Mouse (Mus musculus) neutrophil, adult 83 days (primary cell): ENCODE results near the gene Glis3. TPM values are rescaled to one million over a fixed set of nuclear protein-coding genes. Genes with fewer than 3 reads are reported as not detected.

Source experiments
- total RNA-seq, 2 experiments: library from RNA; stranded (reverse); gene quantifications; one replicate each; pipeline ENCODE4 v1.2.4; 2023

Gene Glis3
- total RNA-seq: 1 to 10 TPM; 4.0 to 4.9 TPM

GRCm38 (mm10) chr19:28679776-28680391 lies at the start of gene Glis3:
Gene Glis3, minus strand, starts transcription at chr19:28680077.

Other genes starting within 250 kb of the Glis3 start
- not detected for gene Slc1a1, start 155.0 kb upstream of the Glis3 start, total RNA-seq